Mouse (Mus musculus): Measurements from ENCODE around the gene Gk5. TPM values are rescaled to one million over a fixed set of nuclear protein-coding genes. Genes with fewer than 3 reads are reported as not detected.

Gk5 gene
- polyA plus RNA-seq (2014; fragmentation: Illumina TruSeq; extraction: RNeasy Lipid Tissue Mini Kit (QIAGEN cat#74804); ENCODE audit: low read depth, low replicate concordance), result 26.7 TPM

GRCm38 (mm10) chr9:96118861-96119772 lies at the start of gene Gk5:
TSS of gene Gk5 (plus strand) at chr9:96119362.

GRCm38 (mm10) chr9:96195885-96196622 lies 76.9 kb downstream of the Gk5 start, which contains the start of gene Tfdp2:
TSS of gene Tfdp2 (plus strand) at chr9:96196275.

Other genes with a start within 250 kb of the Gk5 start
- gene Xrn1, start 164.6 kb upstream of the Gk5 start, polyA plus RNA-seq (2014; fragmentation: Illumina TruSeq; extraction: RNeasy Lipid Tissue Mini Kit (QIAGEN cat#74804); ENCODE audit: low read depth, low replicate concordance), result 45.7 TPM
- 97.9 TPM for gene Tfdp2, start 76.9 kb downstream of the Gk5 start, polyA plus RNA-seq (2014; fragmentation: Illumina TruSeq; extraction: RNeasy Lipid Tissue Mini Kit (QIAGEN cat#74804); ENCODE audit: low read depth, low replicate concordance)
- 170 TPM for gene Atp1b3, start 245.1 kb downstream of the Gk5 start, polyA plus RNA-seq (2014; fragmentation: Illumina TruSeq; extraction: RNeasy Lipid Tissue Mini Kit (QIAGEN cat#74804); ENCODE audit: low read depth, low replicate concordance)